Mouse (Mus musculus): ENCODE data around the gene Cracr2a. TPM values are rescaled to one million over a fixed set of nuclear protein-coding genes. Genes with fewer than 3 reads are reported as not detected.

The Cracr2a gene
- polyA plus RNA-seq, 1 experiment from 2014 or later = 0.81 TPM

- WGBS = 68% methylated on average over 2 of the region's 2 CpGs
- ATAC-seq (ENCODE audit: low FRiP score, low read depth) = no peak
- no peak overlapping the region for H3K27ac ChIP-seq
- no peak overlapping the region for H3K4me3 ChIP-seq
- no peak overlapping the region for H3K4me2 ChIP-seq (replicated peaks)
- no peaks in the 10 kb centered on the region for H3K27me3 ChIP-seq (replicated peaks)
- H3K9ac ChIP-seq = no peak overlapping the region
- no peaks in the 10 kb centered on the region for H3K36me3 ChIP-seq
- H3K9me3 ChIP-seq = no peaks in the 10 kb centered on the region
- H3K4me1 ChIP-seq = no peaks in the 10 kb centered on the region
These were observed 23.0 kb upstream of the Cracr2a start for GRCm38 (mm10) chr6:127538118-127538517.

- H3K27ac ChIP-seq = no peak overlapping the region
- no peak overlapping the region for H3K4me2 ChIP-seq (replicated peaks)
- 91% methylated on average over 4 of the region's 4 CpGs for WGBS
- H3K36me3 ChIP-seq = no peaks in the 10 kb centered on the region
- ATAC-seq (ENCODE audit: low FRiP score, low read depth) = no peak
- no peaks in the 10 kb centered on the region for H3K4me1 ChIP-seq
- no peaks in the 10 kb centered on the region for H3K9me3 ChIP-seq
- H3K9ac ChIP-seq = no peak overlapping the region
- H3K4me3 ChIP-seq = no peak overlapping the region
- no peaks in the 10 kb centered on the region for H3K27me3 ChIP-seq (replicated peaks)
These were observed 21.9 kb upstream of the Cracr2a start for GRCm38 (mm10) chr6:127539226-127539625.

GRCm38 (mm10) chr6:127539659-127540058 lies 21.5 kb upstream of the Cracr2a start:
- 72% methylated on average over 5 of the region's 5 CpGs for WGBS
- Histone ChIP-seq H3K4me3 (no peak overlapping the region), H3K4me2 (replicated peaks) (no peak overlapping the region), H3K27ac (no peak overlapping the region), H3K27me3 (replicated peaks) (no peaks in the 10 kb centered on the region), H3K9ac (no peak overlapping the region), H3K4me1 (no peaks in the 10 kb centered on the region), H3K36me3 (no peaks in the 10 kb centered on the region), H3K9me3 (no peaks in the 10 kb centered on the region)
- no peak for ATAC-seq (ENCODE audit: low FRiP score, low read depth)

- Histone ChIP-seq H3K27me3 (replicated peaks) (no peaks in the 10 kb centered on the region), H3K36me3 (no peaks in the 10 kb centered on the region), H3K27ac (no peak overlapping the region), H3K4me3 (no peak overlapping the region), H3K4me2 (replicated peaks) (no peak overlapping the region), H3K9me3 (no peaks in the 10 kb centered on the region), H3K9ac (no peak overlapping the region), H3K4me1 (no peaks in the 10 kb centered on the region)
- ATAC-seq (ENCODE audit: low FRiP score, low read depth) = no peak
- 74% methylated on average over 4 of the region's 4 CpGs for WGBS
These were observed 20.6 kb upstream of the Cracr2a start for GRCm38 (mm10) chr6:127540517-127540916.

GRCm38 (mm10) chr6:127541617-127542374 lies 19.3 kb upstream of the Cracr2a start:
- Histone ChIP-seq H3K27ac (no peak overlapping the region), H3K27me3 (replicated peaks) (no peaks in the 10 kb centered on the region), H3K4me3 (no peak overlapping the region), H3K9me3 (no peaks in the 10 kb centered on the region), H3K4me2 (replicated peaks) (peak overlapping the region; percentile 15; the same call in 1 of the 2 replicates), H3K36me3 (no peaks in the 10 kb centered on the region), H3K9ac (no peak overlapping the region), H3K4me1 (no peaks in the 10 kb centered on the region)
- 32% methylated on average over 18 of the region's 18 CpGs for WGBS
- ATAC-seq (ENCODE audit: low FRiP score, low read depth) = peak; percentile 63

GRCm38 (mm10) chr6:127546676-127547075 lies 14.5 kb upstream of the Cracr2a start:
- Histone ChIP-seq H3K9ac (no peak overlapping the region), H3K27ac (no peak overlapping the region), H3K4me1 (0 out of 2 replicates have a peak, but pooled peaks cover 3% of the 10 kb centered on the region), H3K9me3 (no peaks in the 10 kb centered on the region), H3K4me2 (replicated peaks) (no peak overlapping the region), H3K36me3 (no peaks in the 10 kb centered on the region), H3K27me3 (replicated peaks) (no peaks in the 10 kb centered on the region), H3K4me3 (no peak overlapping the region)
- ATAC-seq (ENCODE audit: low FRiP score, low read depth) = no peak
- WGBS = 70% methylated on average over 4 of the region's 4 CpGs

GRCm38 (mm10) chr6:127552940-127553339 lies 8.2 kb upstream of the Cracr2a start:
- H3K27me3 ChIP-seq (replicated peaks) = no peaks in the 10 kb centered on the region
- H3K4me1 ChIP-seq = 0 out of 2 replicates have a peak, but pooled peaks cover 3% of the 10 kb centered on the region
- ATAC-seq (ENCODE audit: low FRiP score, low read depth) = no peak
- H3K4me3 ChIP-seq = no peak overlapping the region
- H3K27ac ChIP-seq = no peak overlapping the region
- peaks cover 3% of the 10 kb centered on the region; the same call in 1 of the 2 replicates for H3K9me3 ChIP-seq
- WGBS = 84% methylated on average over 4 of the region's 4 CpGs
- H3K36me3 ChIP-seq = no peaks in the 10 kb centered on the region
- no peak overlapping the region for H3K4me2 ChIP-seq (replicated peaks)
- no peak overlapping the region for H3K9ac ChIP-seq

- 82% methylated on average over 6 of the region's 6 CpGs for WGBS
- H3K4me3 ChIP-seq = no peak overlapping the region
These were observed 5.6 kb upstream of the Cracr2a start for GRCm38 (mm10) chr6:127555553-127555952.

GRCm38 (mm10) chr6:127560872-127561230 lies 287 bp upstream of the Cracr2a start:
- Histone ChIP-seq H3K36me3 (no peaks in the 10 kb centered on the region), H3K27me3 (replicated peaks) (no peaks in the 10 kb centered on the region), H3K27ac (no peak overlapping the region), H3K9me3 (no peaks in the 10 kb centered on the region), H3K9ac (0 out of 2 replicates have a peak overlapping the region, but pooled peaks have one; percentile 57), H3K4me1 (peaks cover 7% of the 10 kb centered on the region; the same call in 1 of the 2 replicates), H3K4me2 (replicated peaks) (peak overlapping the region; percentile 83), H3K4me3 (peak overlapping the region; percentile 41)
- 12% methylated on average over 7 of the region's 7 CpGs for WGBS
- no peak; the same call in 1 of the 2 replicates for ATAC-seq (ENCODE audit: low FRiP score, low read depth)

More at GRCm38 (mm10) chr6:127555553-127555952, 5.6 kb upstream of the Cracr2a start:
- no peak overlapping the region for H3K9ac ChIP-seq
- no peaks in the 10 kb centered on the region for H3K36me3 ChIP-seq
- H3K9me3 ChIP-seq = peaks cover 3% of the 10 kb centered on the region; the same call in 1 of the 2 replicates
- ATAC-seq (ENCODE audit: low FRiP score, low read depth) = no peak
- H3K4me1 ChIP-seq = no peaks in the 10 kb centered on the region
- no peaks in the 10 kb centered on the region for H3K27me3 ChIP-seq (replicated peaks)
- H3K4me2 ChIP-seq (replicated peaks) = no peak overlapping the region
- H3K27ac ChIP-seq = no peak overlapping the region

GRCm38 (mm10) chr6:127563511-127563910 lies 2.4 kb downstream of the Cracr2a start:
- H3K9me3 ChIP-seq = no peaks in the 10 kb centered on the region
- H3K4me1 ChIP-seq = peaks cover 7% of the 10 kb centered on the region; the same call in 1 of the 2 replicates
- H3K27me3 ChIP-seq (replicated peaks) = no peaks in the 10 kb centered on the region
- no peak for ATAC-seq (ENCODE audit: low FRiP score, low read depth)
- no peak overlapping the region for H3K4me3 ChIP-seq
- H3K27ac ChIP-seq = no peak overlapping the region
- no peak overlapping the region for H3K4me2 ChIP-seq (replicated peaks)
- no peak overlapping the region for H3K9ac ChIP-seq
- H3K36me3 ChIP-seq = no peaks in the 10 kb centered on the region
- WGBS = 71% methylated on average over 4 of the region's 4 CpGs

- WGBS = 91% methylated on average over 6 of the region's 7 CpGs
- no peaks in the 10 kb centered on the region for H3K27me3 ChIP-seq (replicated peaks)
- no peak overlapping the region for H3K27ac ChIP-seq
- no peaks in the 10 kb centered on the region for H3K36me3 ChIP-seq
- ATAC-seq (ENCODE audit: low FRiP score, low read depth) = no peak
- H3K4me2 ChIP-seq (replicated peaks) = no peak overlapping the region
- peaks cover 3% of the 10 kb centered on the region; the same call in 1 of the 2 replicates for H3K4me1 ChIP-seq
- no peaks in the 10 kb centered on the region for H3K9me3 ChIP-seq
- H3K4me3 ChIP-seq = no peak overlapping the region
- H3K9ac ChIP-seq = no peak overlapping the region
These were observed 5.0 kb downstream of the Cracr2a start for GRCm38 (mm10) chr6:127565951-127566732.

- ATAC-seq (ENCODE audit: low FRiP score, low read depth) = no peak
- H3K27ac ChIP-seq = no peak overlapping the region
- H3K4me2 ChIP-seq (replicated peaks) = no peak overlapping the region
- H3K36me3 ChIP-seq = no peaks in the 10 kb centered on the region
- H3K4me1 ChIP-seq = no peaks in the 10 kb centered on the region
- WGBS = 78% methylated on average over 8 of the region's 8 CpGs
- no peak overlapping the region for H3K9ac ChIP-seq
- no peaks in the 10 kb centered on the region for H3K9me3 ChIP-seq
- H3K27me3 ChIP-seq (replicated peaks) = no peaks in the 10 kb centered on the region
- H3K4me3 ChIP-seq = no peak overlapping the region
These were observed 10.9 kb downstream of the Cracr2a start for GRCm38 (mm10) chr6:127571849-127572550.

All from neural tube, embryonic 12.5 days (tissue).